Mouse (Mus musculus) embryonic facial prominence, embryonic 14.5 days (tissue): ENCODE measurements around the gene Npr3. TPM values are rescaled to one million over a fixed set of nuclear protein-coding genes. Genes with fewer than 3 reads are reported as not detected.
"Not testable (repeated sequence)": the region's sequence is repeated elsewhere in the genome, so short reads cannot be mapped to it uniquely, and the experiment has no call there.

Experiments used
- ATAC-seq: fragments of 200-750 bp; cut with Nextera tagmentation; 2 replicates; pipeline ENCODE4 v1.8.0; 2017; ENCODE audit warnings: low read depth, moderate number of reproducible peaks, moderate TSS enrichment
- DNase-seq: peaks from one replicate; pipeline ENCODE4 v3.0.0-alpha.2; 2015; ENCODE audit warnings: low spot score
- H3K27ac ChIP-seq: fragments of 300-500 bp; sonication (generic); replicated peaks from 2 replicates; pipeline ENCODE4 v1.5.1; 2014; ENCODE audit warnings: low read depth, mild to moderate bottlenecking, low read length, moderate library complexity
- H3K27me3 ChIP-seq: fragments of 300-500 bp; sonication (generic); replicated peaks from 2 replicates; pipeline ENCODE4 v1.6.1; 2014; ENCODE audit warnings: low read length; ENCODE audit not compliant: control insufficient read depth, insufficient read depth
- H3K36me3 ChIP-seq: fragments of 300-500 bp; sonication (generic); 2 replicates; pipeline ENCODE4 v1.6.1; 2014; ENCODE audit warnings: low read length, mixed read lengths; ENCODE audit not compliant: control insufficient read depth, insufficient read depth
- H3K4me1 ChIP-seq: fragments of 300-500 bp; sonication (generic); 2 replicates; pipeline ENCODE4 v1.6.1; 2014; ENCODE audit warnings: antibody characterized with exemption, low read length; ENCODE audit not compliant: control insufficient read depth, insufficient read depth
- H3K4me2 ChIP-seq: fragments of 300-500 bp; sonication (generic); 2 replicates; pipeline ENCODE4 v1.6.1; 2014; ENCODE audit warnings: low read depth, mild to moderate bottlenecking, low read length, moderate library complexity, mixed read lengths
- H3K4me3 ChIP-seq: fragments of 300-500 bp; sonication (generic); 2 replicates; pipeline ENCODE4 v1.5.1; 2014; ENCODE audit warnings: low read depth, mild to moderate bottlenecking, low read length
- H3K9ac ChIP-seq: fragments of 300-500 bp; sonication (generic); 2 replicates; pipeline ENCODE4 v1.6.1; 2014; ENCODE audit warnings: low read depth, mild to moderate bottlenecking, low read length, moderate library complexity, mixed read lengths
- H3K9me3 ChIP-seq: fragments of 300-500 bp; sonication (generic); 2 replicates; pipeline ENCODE4 v1.6.1; 2016; ENCODE audit warnings: low read length; ENCODE audit not compliant: control insufficient read depth
- WGBS: fragments of 180-500 bp; shearing (Covaris S2); extraction: QIAGEN DNeasy Blood & Tissue Kit; methylation state at CpG from one replicate; pipeline ENCODE4 v1.1.7; 2014; 5-methylcytosine and 5-hydroxymethylcytosine counted together
- polyA plus RNA-seq: library from polyadenylated mRNA; unstranded; fragments of >200 nt; fragmentation: Nextera tagmentation; extraction: Ambion mirVana; gene quantifications from 2 replicates; pipeline ENCODE4 v1.2.1, GENCODE M21; 2014

Gene Npr3
- polyA plus RNA-seq, 1 experiment from 2014 or later, result 5.4 TPM

DNA sequence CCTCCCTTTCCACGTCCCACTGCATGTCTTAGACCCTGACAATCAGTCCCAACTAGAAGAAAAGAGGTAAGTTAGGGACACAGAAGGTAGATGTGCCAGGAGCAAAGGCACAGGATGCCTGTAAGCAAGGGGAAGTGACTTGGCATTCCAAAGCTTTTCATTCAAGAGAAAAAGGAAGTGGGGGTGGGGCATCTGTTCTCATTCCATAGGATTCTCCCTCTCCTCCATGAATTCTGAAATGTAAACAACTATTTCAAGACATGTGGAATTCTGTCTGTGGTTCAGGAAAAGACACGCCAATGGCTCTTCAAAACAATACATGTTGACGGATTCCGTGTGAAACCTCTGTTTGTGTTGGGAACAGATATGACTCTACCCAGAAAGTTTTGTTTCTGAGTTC is 65.3 kb downstream of the Npr3 start:
- Histone ChIP-seq H3K9ac (no peak overlapping the region), H3K4me1 (peaks cover 13% of the 10 kb centered on the region), H3K27ac (no peak overlapping the region), H3K27me3 (no peaks in the 10 kb centered on the region), H3K4me3 (no peak overlapping the region), H3K9me3 (no peaks in the 10 kb centered on the region), H3K36me3 (no peaks in the 10 kb centered on the region), H3K4me2 (no peak overlapping the region)
- WGBS, result 59% methylated on average over 4 of the region's 4 CpGs
- DNase-seq (peak; percentile 68), ATAC-seq (no peak)

- Histone ChIP-seq H3K36me3 (no peaks in the 10 kb centered on the region), H3K27me3 (no peaks in the 10 kb centered on the region), H3K27ac (no peak overlapping the region), H3K4me1 (peaks cover 3% of the 10 kb centered on the region; the same call in 1 of the 2 replicates), H3K9me3 (no peaks in the 10 kb centered on the region), H3K4me3 (no peak overlapping the region), H3K9ac (no peak overlapping the region), H3K4me2 (no peak overlapping the region)
- WGBS, result 59% methylated on average over 1 of the region's 1 CpGs
- DNase-seq, result peak; percentile 52
- peak; percentile 37; the same call in 1 of the 2 replicates for ATAC-seq
Measured at GRCm38 (mm10) chr15:11835913-11836312, 71.2 kb downstream of the Npr3 start.

- not testable (repeated sequence) for H3K9ac ChIP-seq, H3K4me2 ChIP-seq, H3K27ac ChIP-seq, H3K36me3 ChIP-seq, H3K4me3 ChIP-seq, H3K27me3 ChIP-seq, H3K9me3 ChIP-seq, H3K4me1 ChIP-seq, ATAC-seq, DNase-seq
- 76% methylated on average over 6 of the region's 6 CpGs for WGBS
Measured at GRCm38 (mm10) chr15:11822347-11822746, 84.7 kb downstream of the Npr3 start.

DNA sequence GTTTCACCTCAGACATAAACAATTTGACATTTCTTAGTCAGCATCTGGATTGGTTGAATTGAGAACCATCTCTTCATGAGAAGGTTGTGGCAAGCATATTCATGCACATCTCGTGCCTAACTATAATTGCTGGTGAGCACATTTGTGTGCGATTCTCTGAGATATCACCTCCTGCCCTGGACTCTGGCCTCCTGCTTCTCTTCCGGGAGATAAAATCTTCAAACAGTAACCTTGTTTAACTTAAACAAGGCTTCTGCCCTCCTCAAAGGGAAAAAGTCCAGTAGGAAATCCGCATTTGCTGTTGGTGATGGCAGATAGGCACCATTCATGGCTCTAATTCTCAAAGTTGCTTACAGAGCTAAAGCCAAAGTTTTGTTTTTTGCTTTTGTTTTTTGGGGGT is 91.5 kb downstream of the Npr3 start:
- Histone ChIP-seq H3K27ac (no peak overlapping the region), H3K36me3 (no peaks in the 10 kb centered on the region), H3K9me3 (no peaks in the 10 kb centered on the region), H3K27me3 (no peaks in the 10 kb centered on the region), H3K4me2 (no peak overlapping the region), H3K9ac (no peak overlapping the region), H3K4me1 (no peaks in the 10 kb centered on the region), H3K4me3 (no peak overlapping the region)
- DNase-seq (no peak), ATAC-seq (no peak)
- 59% methylated on average over 4 of the region's 4 CpGs for WGBS

GRCm38 (mm10) chr15:11803576-11803975 is 103.5 kb downstream of the Npr3 start:
- Histone ChIP-seq H3K9ac (no peak overlapping the region), H3K27me3 (no peaks in the 10 kb centered on the region), H3K36me3 (no peaks in the 10 kb centered on the region), H3K9me3 (no peaks in the 10 kb centered on the region), H3K4me3 (no peak overlapping the region), H3K27ac (no peak overlapping the region), H3K4me2 (no peak overlapping the region), H3K4me1 (peaks cover 14% of the 10 kb centered on the region; the same call in 1 of the 2 replicates)
- ATAC-seq (no peak), DNase-seq (peak; percentile 30)
- 48% methylated on average over 4 of the region's 4 CpGs for WGBS

DNA sequence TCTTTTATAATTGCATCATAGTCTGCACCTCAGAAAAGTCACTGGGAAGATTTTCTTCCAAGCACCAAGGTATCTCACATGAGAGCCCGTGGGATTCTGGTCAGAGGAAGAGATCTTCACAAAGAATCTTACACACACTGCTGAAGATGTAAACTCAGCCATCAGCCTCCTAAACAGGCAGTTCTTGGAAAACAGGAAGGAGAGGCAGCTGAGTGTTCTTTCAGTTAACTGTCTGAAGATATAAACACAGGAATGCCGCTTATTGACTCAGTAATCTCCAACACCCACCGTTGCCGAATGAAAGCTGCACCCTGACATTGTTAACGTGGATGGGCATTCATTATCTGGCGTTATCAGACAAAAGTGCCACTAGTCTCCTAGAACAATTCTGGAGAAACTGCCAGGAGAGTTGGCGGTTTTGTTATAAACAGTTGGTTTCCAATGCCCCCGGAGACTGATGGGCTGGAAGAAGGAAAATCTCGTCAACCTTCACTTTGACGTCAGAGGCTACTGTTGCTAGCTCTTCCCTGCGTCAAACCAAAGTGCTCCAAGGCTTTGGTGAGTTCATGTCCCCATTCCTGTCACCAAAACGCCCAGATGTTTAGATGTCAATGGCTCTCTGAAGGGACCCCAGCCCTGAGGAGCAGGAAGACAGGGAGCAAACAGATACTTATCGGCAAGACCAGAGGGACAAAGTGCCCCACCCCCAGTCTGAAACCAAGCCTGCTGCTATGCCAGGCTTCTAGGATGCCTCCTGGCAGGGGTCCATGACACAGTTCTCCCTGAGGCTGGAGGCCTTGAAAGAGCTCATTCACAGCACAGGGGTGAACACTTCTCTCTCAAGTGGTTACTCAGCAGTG is 105.0 kb downstream of the Npr3 start:
- Histone ChIP-seq H3K36me3 (no peaks in the 10 kb centered on the region), H3K9me3 (no peaks in the 10 kb centered on the region), H3K4me1 (peaks cover 14% of the 10 kb centered on the region; the same call in 1 of the 2 replicates), H3K27me3 (no peaks in the 10 kb centered on the region), H3K4me3 (no peak overlapping the region), H3K9ac (no peak overlapping the region), H3K4me2 (no peak overlapping the region; the same call in 1 of the 2 replicates), H3K27ac (no peak overlapping the region)
- no peak for ATAC-seq
- peak; percentile 69 for DNase-seq
- WGBS, result 40% methylated on average over 13 of the region's 13 CpGs

GRCm38 (mm10) chr15:11794632-11795031 is 112.5 kb downstream of the Npr3 start:
- WGBS, result 29% methylated on average over 2 of the region's 2 CpGs
- H3K4me2 ChIP-seq, result no peak overlapping the region
- ATAC-seq (no peak), DNase-seq (peak; percentile 34)
- no peak overlapping the region for H3K9ac ChIP-seq
- H3K27ac ChIP-seq, result no peak overlapping the region
- no peaks in the 10 kb centered on the region for H3K9me3 ChIP-seq
- no peak overlapping the region for H3K4me3 ChIP-seq
- H3K4me1 ChIP-seq, result no peaks in the 10 kb centered on the region
- H3K27me3 ChIP-seq, result no peaks in the 10 kb centered on the region
- H3K36me3 ChIP-seq, result no peaks in the 10 kb centered on the region
